In the genomic region with DNA sequence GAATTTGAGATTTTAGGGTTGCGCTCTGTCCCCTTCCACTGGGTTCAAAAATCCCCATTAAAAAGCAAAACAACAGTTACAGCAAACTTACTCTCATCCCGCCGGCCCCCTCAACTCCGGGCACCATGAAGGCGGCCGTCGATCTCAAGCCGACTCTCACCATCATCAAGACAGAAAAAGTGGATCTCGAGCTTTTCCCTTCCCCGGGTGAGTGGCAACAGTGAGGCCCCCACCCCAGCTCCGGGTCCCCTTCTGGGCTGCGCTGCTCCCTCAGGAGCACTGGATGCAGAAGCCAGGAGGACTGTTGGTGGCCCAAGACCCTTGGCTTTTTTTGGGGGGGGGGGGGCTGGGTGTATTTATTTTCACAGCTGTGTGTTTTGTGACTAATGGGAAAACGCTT, we compare ENCODE assay signal across 8 mouse cellular contexts.
DNase-seq lines count a peak whose midpoint lies in the region; ATAC-seq and TF ChIP-seq lines count a peak whose summit lies in the region.

No protein-coding gene starts in this region.

- H3K4me2 ChIP-seq in heart, embryonic 16.5 days (ENCODE audit: low read depth, low read length): peak overlapping the region; percentile 94
- peak overlapping the region; percentile 54 for H3K4me2 ChIP-seq in hindbrain, embryonic 11.5 days (replicated peaks; ENCODE audit: low read depth, low read length)
- peak overlapping the region; percentile 80 for H3K4me2 ChIP-seq in midbrain, embryonic 11.5 days

- no peaks in the 10 kb centered on the region for H3K27me3 ChIP-seq in heart, embryonic 16.5 days (ENCODE audit: control insufficient read depth, insufficient read depth, low read length)
- peaks cover 5 to 6% of the 10 kb centered on the region in 2 experiments; a peak in 1 of 4 replicates for H3K27me3 ChIP-seq in MEL (ENCODE audit: control insufficient read depth in 1 of 2, insufficient read depth in 2 of 2, low read length in 2 of 2)
- H3K27me3 ChIP-seq in hindbrain, embryonic 11.5 days (ENCODE audit: control insufficient read depth, insufficient read depth, low read length): peaks cover 50% of the 10 kb centered on the region
- peaks cover 60% of the 10 kb centered on the region for H3K27me3 ChIP-seq in midbrain, embryonic 11.5 days (ENCODE audit: control insufficient read depth, insufficient read depth, low read length)

- H3K79me2 ChIP-seq in MEL (ENCODE audit: control insufficient read depth, insufficient read depth, low read length, poor library complexity): no peaks in the 10 kb centered on the region; the same call in 1 of the 2 replicates

- no peak for DNase-seq in heart, postnatal 10 days
- DNase-seq in MEL (ENCODE audit: low read depth, low spot score): no peak
- DNase-seq in hindbrain, embryonic 11.5 days (ENCODE audit: low spot score): no peak
- no peak for DNase-seq in midbrain, embryonic 11.5 days (ENCODE audit: low spot score, missing footprints)
- no peak for DNase-seq in thymus, postnatal 4 days
- no peak for DNase-seq in B cell, adult 2 months
- no peak for DNase-seq in c-Kit-positive CD71-positive TER-119-positive erythroid progenitor cells, embryonic 14.5 days (ENCODE audit: low spot score)

- peak; percentile 10 for ATAC-seq in heart, embryonic 16.5 days (replicated peaks; ENCODE audit: extremely low read depth, insufficient read depth, low FRiP score)
- ATAC-seq in hindbrain, embryonic 11.5 days (ENCODE audit: low FRiP score): no peak; the same call in none of the 2 replicates
- peak; percentile 56; the same call in 1 of the 2 replicates for ATAC-seq in midbrain, embryonic 11.5 days (ENCODE audit: low FRiP score)

- H3K9ac ChIP-seq in heart, embryonic 16.5 days (ENCODE audit: low read length): peak overlapping the region; percentile 91
- peak overlapping the region; percentile 54 for H3K9ac ChIP-seq in MEL (ENCODE audit: control insufficient read depth, low read depth, low read length, poor library complexity, severe bottlenecking)
- H3K9ac ChIP-seq in hindbrain, embryonic 11.5 days (ENCODE audit: low read depth, low read length): peak overlapping the region; percentile 60
- peak overlapping the region; percentile 65 for H3K9ac ChIP-seq in midbrain, embryonic 11.5 days (ENCODE audit: low read length)

- under 1% methylated on average over 13 of the region's 13 CpGs for WGBS in heart, embryonic 16.5 days
- WGBS in hindbrain, embryonic 11.5 days: 1% methylated on average over 13 of the region's 13 CpGs
- 1% methylated on average over 13 of the region's 13 CpGs for WGBS in midbrain, embryonic 11.5 days

- TF ChIP-seq EP300 in MEL (IDR thresholded peaks at IDR 0.05; ENCODE audit: low read depth in 1 of 2, low read length in 2 of 2): no peak

- no peak for TF ChIP-seq CTCF in MEL (IDR thresholded peaks at IDR 0.05 in 2 of 3, conservative IDR thresholded peaks at IDR 0.05 in 1 of 3; ENCODE audit: control insufficient read depth in 1 of 3, insufficient read depth in 1 of 3, low read depth in 2 of 3, low read length in 3 of 3, poor library complexity in 1 of 3, severe bottlenecking in 1 of 3)

- no peak for TF ChIP-seq POLR2A in MEL (IDR thresholded peaks at IDR 0.05; ENCODE audit: control insufficient read depth in 1 of 2, insufficient read depth in 1 of 2, low read depth in 1 of 2, low read length in 2 of 2, poor library complexity in 1 of 2)

- H3K36me3 ChIP-seq in heart, embryonic 16.5 days (ENCODE audit: control insufficient read depth, insufficient read depth): no peaks in the 10 kb centered on the region
- H3K36me3 ChIP-seq in MEL (ENCODE audit: control insufficient read depth in 1 of 2, insufficient read depth in 2 of 2, low read length in 2 of 2): peaks cover 0 to 3% of the 10 kb centered on the region in 2 experiments; a peak in 1 of 4 replicates
- no peaks in the 10 kb centered on the region for H3K36me3 ChIP-seq in hindbrain, embryonic 11.5 days (ENCODE audit: control insufficient read depth, insufficient read depth, low read length)
- no peaks in the 10 kb centered on the region for H3K36me3 ChIP-seq in midbrain, embryonic 11.5 days (ENCODE audit: control insufficient read depth, insufficient read depth, low read length)

- H3K4me1 ChIP-seq in heart, embryonic 16.5 days (ENCODE audit: control insufficient read depth, insufficient read depth, low read length): peaks cover 22% of the 10 kb centered on the region
- peaks cover 2 to 4% of the 10 kb centered on the region in 2 experiments; a peak in 2 of 4 replicates for H3K4me1 ChIP-seq in MEL (ENCODE audit: control insufficient read depth in 1 of 2, insufficient read depth in 2 of 2, low read length in 2 of 2)
- no peaks in the 10 kb centered on the region for H3K4me1 ChIP-seq in hindbrain, embryonic 11.5 days (replicated peaks; ENCODE audit: control insufficient read depth, insufficient read depth, low read length)
- H3K4me1 ChIP-seq in midbrain, embryonic 11.5 days (ENCODE audit: control insufficient read depth, insufficient read depth, low read length): peaks cover 7% of the 10 kb centered on the region

- no peak for TF ChIP-seq RAD21 in MEL (IDR thresholded peaks at IDR 0.05; ENCODE audit: low read depth, low read length)

- peak overlapping the region; percentile 96 for H3K27ac ChIP-seq in heart, embryonic 16.5 days (ENCODE audit: low read length)
- H3K27ac ChIP-seq in MEL (ENCODE audit: control insufficient read depth, low read depth, low read length): no peak overlapping the region
- H3K27ac ChIP-seq in hindbrain, embryonic 11.5 days (ENCODE audit: low read depth, low read length): peak overlapping the region; percentile 42
- H3K27ac ChIP-seq in midbrain, embryonic 11.5 days (ENCODE audit: low read depth, low read length): no peak overlapping the region

- intact Hi-C loops in heart, postnatal 10 days (cut with DNase I): loop anchor here (2.0 kb wide), 2 partner anchors 19 to 105 kb away; no protein-coding TSS in a partner anchor

- no peaks in the 10 kb centered on the region for H3K9me3 ChIP-seq in heart, embryonic 16.5 days (replicated peaks; ENCODE audit: control insufficient read depth, low read length)
- H3K9me3 ChIP-seq in MEL (replicated peaks; ENCODE audit: insufficient read depth, low read length): no peaks in the 10 kb centered on the region
- no peaks in the 10 kb centered on the region for H3K9me3 ChIP-seq in hindbrain, embryonic 11.5 days (ENCODE audit: control insufficient read depth, low read length)
- no peaks in the 10 kb centered on the region for H3K9me3 ChIP-seq in midbrain, embryonic 11.5 days (ENCODE audit: control insufficient read depth, low read length)

- H3K4me3 ChIP-seq in heart, embryonic 16.5 days (ENCODE audit: low read length): peak overlapping the region; percentile 87
- H3K4me3 ChIP-seq in MEL (ENCODE audit: control insufficient read depth in 1 of 2, insufficient read depth in 1 of 2, low read depth in 2 of 2, low read length in 2 of 2): peak overlapping the region; percentile 32 to 68; a peak in 3 of 4 replicates
- H3K4me3 ChIP-seq in hindbrain, embryonic 11.5 days (ENCODE audit: low read depth, low read length): peak overlapping the region; percentile 54
- H3K4me3 ChIP-seq in midbrain, embryonic 11.5 days (ENCODE audit: low read depth, low read length): peak overlapping the region; percentile 48

TF ChIP-seq in MEL, 35 proteins besides CTCF, POLR2A, EP300 and RAD21:
- no peak for TF ChIP-seq USF2 (IDR thresholded peaks at IDR 0.05; ENCODE audit: borderline replicate concordance in 1 of 2, insufficient read depth in 1 of 2, low read depth in 1 of 2, low read length in 2 of 2)
- no peak for TF ChIP-seq HCFC1 (IDR thresholded peaks at IDR 0.05; ENCODE audit: low read depth, low read length)
- TF ChIP-seq KAT2A (conservative IDR thresholded peaks at IDR 0.05; ENCODE audit: low read depth, low read length): no peak
- no peak for TF ChIP-seq SIN3A (IDR thresholded peaks at IDR 0.05; ENCODE audit: low read length)
- TF ChIP-seq MAZ (IDR thresholded peaks at IDR 0.05; ENCODE audit: low read depth, low read length): no peak
- no peak for TF ChIP-seq ZNF384 (IDR thresholded peaks at IDR 0.05; ENCODE audit: low read depth, low read length)
- no peak for TF ChIP-seq GATA1 (IDR thresholded peaks at IDR 0.05; ENCODE audit: low read depth, low read length)
- no peak for TF ChIP-seq POLR2AphosphoS2 (IDR thresholded peaks at IDR 0.05; ENCODE audit: low read length)
TF ChIP-seq in MEL: peak in this region for 0.

Comparison
In these comparisons a context has a peak if more than half of its experiments do, and no peak if none do; other contexts are left out.
1. H3K27ac ChIP-seq: peak in heart, embryonic 16.5 days (single experiment) and hindbrain, embryonic 11.5 days (single experiment); none in MEL (single experiment) and midbrain, embryonic 11.5 days (single experiment).
2. Peak in every context shown above with its lines, with median percentiles within 50 percentile points of each other: H3K4me2 ChIP-seq, H3K4me3 ChIP-seq and H3K9ac ChIP-seq.